Mouse (Mus musculus): Measurements from ENCODE around the gene Gnptg. TPM values are rescaled to one million over a fixed set of nuclear protein-coding genes. Genes with fewer than 3 reads are reported as not detected.

Gene Gnptg
- polyA plus RNA-seq, 2 experiments = 11.2 to 15.6 TPM

GRCm38 (mm10) chr17:25274571-25275346, 34.8 kb upstream of the Gnptg start, which contains the start of gene Ube2i:
Ube2i (minus strand) TSS chr17:25274622.
- H3K4me2 ChIP-seq (ENCODE audit: low read depth) = peak within 1 kb of the TSS; percentile 99
- H3K4me1 ChIP-seq (replicated peaks; ENCODE audit: control insufficient read depth in 2 of 2, insufficient read depth in 2 of 2, low read length in 1 of 2) = peaks cover 23 to 24% of the 10 kb centered on the region in 2 experiments
- H3K9ac ChIP-seq (replicated peaks) = peak within 1 kb of the TSS; percentile 99
- H3K9me3 ChIP-seq (ENCODE audit: control insufficient read depth, low read length) = no peaks in the 10 kb centered on the region
- H3K4me3 ChIP-seq (ENCODE audit: insufficient read depth in 1 of 2, low read depth in 2 of 2, low read length in 2 of 2) = peak within 1 kb of the TSS; percentile 82 to 100
- 67% methylated on average over 9 of the region's 9 CpGs for WGBS (ENCODE audit: insufficient replicate concordance)
- H3K27ac ChIP-seq = peak within 1 kb of the TSS; percentile 92
- ATAC-seq (ENCODE audit: insufficient read depth) (no peak), DNase-seq (ENCODE audit: low read depth in 3 of 3, low spot score in 3 of 3) (no peak)
- peaks cover 8% of the 10 kb centered on the region for H3K36me3 ChIP-seq (replicated peaks; ENCODE audit: control insufficient read depth, insufficient read depth, low read depth)
- no peak for TF ChIP-seq CTCF (IDR thresholded peaks at IDR 0.05; ENCODE audit: low read depth)
- no peak for TF ChIP-seq EP300 (IDR thresholded peaks at IDR 0.05; ENCODE audit: low read depth)
- H3K27me3 ChIP-seq (ENCODE audit: control insufficient read depth, insufficient read depth, low read length) = no peaks in the 10 kb centered on the region

- peak overlapping the region; percentile 99 for H3K9ac ChIP-seq (replicated peaks)
- peaks cover 23 to 26% of the 10 kb centered on the region in 2 experiments for H3K4me1 ChIP-seq (replicated peaks; ENCODE audit: control insufficient read depth in 2 of 2, insufficient read depth in 2 of 2, low read length in 1 of 2)
- ATAC-seq (ENCODE audit: insufficient read depth) = peak; percentile 85
- H3K4me3 ChIP-seq (ENCODE audit: insufficient read depth in 1 of 2, low read depth in 2 of 2, low read length in 2 of 2) = peak overlapping the region; percentile 82 to 100
- H3K36me3 ChIP-seq (replicated peaks; ENCODE audit: control insufficient read depth, insufficient read depth, low read depth) = peaks cover 15% of the 10 kb centered on the region
- H3K27me3 ChIP-seq (ENCODE audit: control insufficient read depth, insufficient read depth, low read length) = no peaks in the 10 kb centered on the region
- H3K4me2 ChIP-seq (ENCODE audit: low read depth) = peak overlapping the region; percentile 99
- peak; percentile 95 to 97 (median 96) for DNase-seq (ENCODE audit: low read depth in 3 of 3, low spot score in 3 of 3)
- under 1% methylated on average over 37 of the region's 45 CpGs for WGBS (ENCODE audit: insufficient replicate concordance)
- H3K27ac ChIP-seq = peak overlapping the region; percentile 92
- TF ChIP-seq CTCF (IDR thresholded peaks at IDR 0.05; ENCODE audit: low read depth) (peak; percentile 94), EP300 (IDR thresholded peaks at IDR 0.05; ENCODE audit: low read depth) (no peak; the same call in 1 of the 2 replicates)
- H3K9me3 ChIP-seq (ENCODE audit: control insufficient read depth, low read length) = no peaks in the 10 kb centered on the region
These were observed 34.0 kb upstream of the Gnptg start for GRCm38 (mm10) chr17:25273706-25274501.

GRCm38 (mm10) chr17:25272951-25273705, 33.2 kb upstream of the Gnptg start:
- Histone ChIP-seq H3K4me1 (replicated peaks; ENCODE audit: control insufficient read depth in 2 of 2, insufficient read depth in 2 of 2, low read length in 1 of 2) (peaks cover 23 to 26% of the 10 kb centered on the region in 2 experiments), H3K4me2 (ENCODE audit: low read depth) (peak overlapping the region; percentile 99), H3K4me3 (ENCODE audit: insufficient read depth in 1 of 2, low read depth in 2 of 2, low read length in 2 of 2) (peak overlapping the region; percentile 82 to 100), H3K27ac (peak overlapping the region; percentile 92), H3K9me3 (ENCODE audit: control insufficient read depth, low read length) (no peaks in the 10 kb centered on the region), H3K36me3 (replicated peaks; ENCODE audit: control insufficient read depth, insufficient read depth, low read depth) (peaks cover 23% of the 10 kb centered on the region), H3K27me3 (ENCODE audit: control insufficient read depth, insufficient read depth, low read length) (no peaks in the 10 kb centered on the region), H3K9ac (replicated peaks) (peak overlapping the region; percentile 99)
- ATAC-seq (ENCODE audit: insufficient read depth) (peak; percentile 87), DNase-seq (ENCODE audit: low read depth in 3 of 3, low spot score in 3 of 3) (peak; percentile 79 to 87 (median 84))
- WGBS (ENCODE audit: insufficient replicate concordance) = under 1% methylated on average over 91 of the region's 92 CpGs
- TF ChIP-seq CTCF (IDR thresholded peaks at IDR 0.05; ENCODE audit: low read depth) (no peak), EP300 (IDR thresholded peaks at IDR 0.05; ENCODE audit: low read depth) (peak; percentile 69)

- DNase-seq (ENCODE audit: low read depth in 3 of 3, low spot score in 3 of 3) = peak; percentile 53 to 56 (median 55)
These were observed 32.4 kb upstream of the Gnptg start for GRCm38 (mm10) chr17:25272326-25272725.

More at GRCm38 (mm10) chr17:25272326-25272725, 32.4 kb upstream of the Gnptg start:
- Histone ChIP-seq H3K27me3 (ENCODE audit: control insufficient read depth, insufficient read depth, low read length) (no peaks in the 10 kb centered on the region), H3K36me3 (replicated peaks; ENCODE audit: control insufficient read depth, insufficient read depth, low read depth) (peaks cover 31% of the 10 kb centered on the region), H3K27ac (peak overlapping the region; percentile 92), H3K4me3 (ENCODE audit: insufficient read depth in 1 of 2, low read depth in 2 of 2, low read length in 2 of 2) (peak overlapping the region; percentile 82 to 100), H3K4me2 (ENCODE audit: low read depth) (peak overlapping the region; percentile 99), H3K9me3 (ENCODE audit: control insufficient read depth, low read length) (no peaks in the 10 kb centered on the region), H3K9ac (replicated peaks) (peak overlapping the region; percentile 99), H3K4me1 (replicated peaks; ENCODE audit: control insufficient read depth in 2 of 2, insufficient read depth in 2 of 2, low read length in 1 of 2) (peaks cover 23 to 26% of the 10 kb centered on the region in 2 experiments)
- TF ChIP-seq CTCF (IDR thresholded peaks at IDR 0.05; ENCODE audit: low read depth) (0 out of 2 replicates have a peak, but pooled peaks have one; percentile 7), EP300 (IDR thresholded peaks at IDR 0.05; ENCODE audit: low read depth) (no peak)
- 0 out of 2 replicates have a peak, but pooled peaks have one; percentile 10 for ATAC-seq (ENCODE audit: insufficient read depth)
- under 1% methylated on average over 10 of the region's 10 CpGs for WGBS (ENCODE audit: insufficient replicate concordance)
